Mouse (Mus musculus): ENCODE measurements around the gene Coq5.

The Coq5 gene

GRCm38 (mm10) chr5:115279226-115280049 lies at the start of gene Coq5:
Coq5 (plus strand) TSS chr5:115279666.
- DNase-seq (ENCODE audit: low spot score) = peak; percentile 85

GRCm38 (mm10) chr5:115230830-115231551 lies 48.5 kb upstream of the Coq5 start:
- DNase-seq (ENCODE audit: low spot score) = no peak

DNA sequence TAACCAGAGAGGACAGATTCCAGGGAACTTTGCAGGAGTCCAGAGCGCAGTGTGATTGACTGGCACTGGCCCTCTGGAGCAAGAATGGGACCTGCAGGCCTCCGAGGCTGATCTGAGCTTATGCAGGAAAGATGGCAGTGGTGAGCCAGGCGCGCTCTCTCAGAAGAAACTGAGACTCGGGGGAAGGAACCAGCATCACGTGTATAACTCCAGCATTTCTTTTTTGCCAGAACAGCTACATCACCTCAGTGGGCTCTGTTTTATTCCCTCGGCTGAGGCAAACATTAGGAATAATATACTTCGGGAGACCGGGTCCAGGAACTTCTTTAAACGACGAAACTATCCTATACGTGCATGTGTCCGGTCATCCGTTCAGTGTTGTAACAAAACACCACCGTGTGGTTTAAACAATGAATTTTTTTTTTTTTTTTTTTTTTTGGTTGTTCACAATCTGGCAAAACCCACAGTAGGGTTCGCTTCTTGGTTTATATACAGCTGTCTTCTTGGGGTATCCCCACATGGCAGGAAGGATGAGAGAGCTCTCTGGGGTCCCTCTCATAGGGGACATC lies 47.8 kb upstream of the Coq5 start:
- no peak for DNase-seq (ENCODE audit: low spot score)

- no peak for DNase-seq (ENCODE audit: low spot score)
These were observed 47.0 kb upstream of the Coq5 start for GRCm38 (mm10) chr5:115232516-115232915.

DNA sequence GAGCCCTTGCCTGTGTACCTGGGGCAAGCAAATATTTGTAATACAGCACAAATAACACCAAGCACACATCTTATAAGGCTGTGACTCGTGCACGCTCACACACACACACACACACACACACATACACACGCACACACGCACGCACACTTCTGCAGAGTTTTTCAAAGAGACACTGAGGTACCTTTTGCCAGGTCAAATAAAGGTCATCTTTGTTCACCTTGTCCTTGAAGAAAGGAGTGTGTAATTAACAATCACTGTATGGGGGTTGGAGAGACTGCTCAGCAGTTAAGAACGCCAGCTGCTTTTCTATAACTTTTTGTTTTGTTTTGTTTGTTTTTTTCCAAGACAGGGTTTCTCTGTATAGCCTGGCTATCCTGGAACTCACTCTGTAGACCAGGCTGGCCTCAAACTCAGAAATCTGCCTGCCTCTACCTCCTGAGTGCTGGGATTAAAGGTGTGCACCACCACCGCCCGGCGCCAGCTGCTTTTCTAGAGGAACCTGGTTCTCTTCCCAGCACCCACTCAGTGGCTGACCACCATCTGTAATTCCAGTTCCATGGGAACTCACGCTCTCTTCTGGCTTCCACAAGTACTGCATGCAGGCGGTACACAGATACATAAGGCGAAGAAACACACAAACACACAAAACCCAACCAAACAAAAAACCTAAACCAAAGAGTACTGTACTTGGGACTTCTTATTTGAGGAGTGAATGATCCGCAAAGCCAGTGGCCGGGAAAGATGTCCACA lies 46.3 kb upstream of the Coq5 start:
- no peak for DNase-seq (ENCODE audit: low spot score)

DNA sequence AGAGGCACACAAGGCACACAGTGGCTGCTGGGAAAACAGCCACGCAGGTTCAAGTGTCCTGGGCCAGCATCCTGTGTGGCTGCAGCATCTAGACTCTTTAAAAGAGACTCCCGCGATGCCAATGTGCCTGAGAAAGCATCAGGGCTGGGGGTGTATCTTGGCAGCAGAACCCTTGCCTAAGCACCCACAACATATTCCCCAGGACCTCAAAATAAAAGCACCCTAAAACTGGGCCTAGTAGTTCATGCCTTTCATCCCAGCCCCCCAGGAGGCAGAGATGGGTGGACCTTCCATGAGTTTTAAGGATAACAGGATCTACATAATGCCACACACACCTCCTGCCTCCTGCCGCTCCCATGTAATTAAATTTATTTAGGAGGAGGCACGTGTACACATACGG lies 44.9 kb upstream of the Coq5 start:
- no peak for DNase-seq (ENCODE audit: low spot score)

GRCm38 (mm10) chr5:115235323-115235771 lies 44.1 kb upstream of the Coq5 start:
- peak; percentile 55 for DNase-seq (ENCODE audit: low spot score)

GRCm38 (mm10) chr5:115235786-115236263 lies 43.6 kb upstream of the Coq5 start, which contains the start of gene Pop5:
Pop5 (plus strand) TSS chr5:115235836.
- peak; percentile 80 for DNase-seq (ENCODE audit: low spot score)

DNA sequence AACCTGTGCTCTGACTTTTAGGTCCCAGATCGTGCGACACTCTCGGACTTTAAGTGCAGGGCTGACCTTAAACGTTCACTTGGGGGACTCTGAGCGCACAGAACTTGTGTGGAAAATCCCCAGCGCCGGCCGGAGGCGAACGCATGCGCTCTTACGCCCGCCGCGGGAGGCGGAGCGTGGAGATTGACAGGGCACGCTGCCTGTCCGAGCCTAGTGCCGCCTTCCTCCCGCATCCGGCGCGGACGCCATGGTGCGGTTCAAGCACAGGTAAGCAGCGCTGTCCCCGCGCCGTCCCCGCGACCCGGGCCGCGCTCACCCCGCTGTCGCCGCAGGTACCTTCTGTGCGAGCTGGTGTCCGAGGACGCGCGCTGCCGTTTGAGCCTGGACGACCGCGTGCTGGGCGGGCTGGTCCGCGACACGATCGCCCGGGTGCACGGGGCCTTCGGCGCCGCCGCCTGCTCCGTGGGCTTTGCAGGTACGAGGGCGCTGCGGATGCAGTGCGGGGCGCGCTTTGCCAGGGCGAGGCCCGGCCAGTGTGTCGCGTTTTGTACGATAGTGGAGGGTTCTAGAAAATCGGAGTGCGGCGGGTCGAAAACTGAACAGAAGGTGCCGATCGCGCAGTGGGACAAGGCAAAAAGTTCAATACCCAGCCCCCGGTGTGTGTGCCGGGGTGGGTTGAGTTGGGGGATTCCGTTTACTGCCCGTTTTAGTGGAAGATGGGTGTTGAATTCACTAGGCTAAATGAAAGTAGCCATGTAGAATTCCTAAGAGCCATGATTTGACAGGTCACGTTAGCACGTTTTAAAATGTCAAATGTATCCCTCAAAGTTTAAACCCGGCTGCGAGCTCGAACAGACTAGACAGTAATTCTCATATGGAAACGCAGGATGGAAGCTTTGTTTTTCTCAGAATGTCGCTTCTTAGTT lies 41.4 kb upstream of the Coq5 start:
- DNase-seq (ENCODE audit: low spot score) = peak; percentile 92

- no peak for DNase-seq (ENCODE audit: low spot score)
These were observed 40.7 kb upstream of the Coq5 start for GRCm38 (mm10) chr5:115238729-115239195.

DNA sequence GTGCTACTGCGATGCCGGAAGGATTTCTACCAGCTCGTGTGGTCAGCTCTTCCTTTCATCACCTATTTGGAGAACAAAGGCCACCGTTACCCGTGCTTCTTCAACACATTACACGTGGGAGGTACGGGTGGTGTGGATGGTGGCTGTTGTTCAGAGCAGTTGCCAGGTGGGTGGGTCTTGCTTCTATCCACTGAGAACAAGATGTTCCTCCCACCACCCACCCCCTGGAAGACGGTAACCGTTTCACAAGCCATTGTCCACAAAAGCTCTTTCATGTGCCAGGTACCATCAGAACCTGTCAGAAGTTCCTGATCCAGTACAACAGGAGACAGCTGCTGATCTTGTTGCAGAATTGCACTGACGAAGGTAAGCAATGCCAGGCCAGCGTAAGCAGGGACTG lies 39.3 kb upstream of the Coq5 start:
- DNase-seq (ENCODE audit: low spot score) = no peak

GRCm38 (mm10) chr5:115255472-115255871 lies 24.0 kb upstream of the Coq5 start:
- DNase-seq (ENCODE audit: low spot score) = no peak

- no peak for DNase-seq (ENCODE audit: low spot score)
These were observed 22.4 kb upstream of the Coq5 start for GRCm38 (mm10) chr5:115256909-115257546.

- no peak for DNase-seq (ENCODE audit: low spot score)
These were observed 19.1 kb upstream of the Coq5 start for GRCm38 (mm10) chr5:115260356-115260755.

- DNase-seq (ENCODE audit: low spot score) = no peak
These were observed 18.3 kb upstream of the Coq5 start for GRCm38 (mm10) chr5:115261141-115261540.

DNA sequence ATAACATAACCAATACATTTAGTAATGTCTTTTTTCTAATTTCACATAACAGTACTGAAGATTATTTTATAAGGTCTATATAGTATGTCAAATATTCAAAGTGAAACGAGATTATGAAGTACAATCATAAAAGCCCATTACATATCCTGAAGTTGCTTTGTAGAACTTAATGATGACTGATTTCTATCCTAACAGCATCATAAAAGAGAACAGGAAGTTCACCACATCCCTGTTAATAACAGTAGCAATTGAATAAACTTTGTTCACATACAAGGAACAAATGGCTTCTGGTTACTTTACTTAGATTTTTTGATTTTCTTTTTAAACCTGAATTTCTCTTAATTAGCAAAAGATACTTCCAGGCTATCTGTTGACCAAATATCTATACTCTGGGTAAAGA lies 17.6 kb upstream of the Coq5 start:
- DNase-seq (ENCODE audit: low spot score) = no peak

- no peak for DNase-seq (ENCODE audit: low spot score)
These were observed 16.8 kb upstream of the Coq5 start for GRCm38 (mm10) chr5:115262502-115263291.

- DNase-seq (ENCODE audit: low spot score) = no peak
These were observed 13.1 kb upstream of the Coq5 start for GRCm38 (mm10) chr5:115266340-115266739.

- peak; percentile 31 for DNase-seq (ENCODE audit: low spot score)
These were observed 12.5 kb upstream of the Coq5 start for GRCm38 (mm10) chr5:115266787-115267468.
